Mouse (Mus musculus): ENCODE results near the gene Plekha6. TPM values are rescaled to one million over a fixed set of nuclear protein-coding genes. Genes with fewer than 3 reads are reported as not detected.

Plekha6 gene
- polyA plus RNA-seq, 1 experiment, result 0.12 TPM

GRCm38 (mm10) chr1:133244668-133245067, 80.7 kb downstream of the Plekha6 start:
- H3K4me2 ChIP-seq (ENCODE audit: low read depth), result no peak overlapping the region
- no peaks in the 10 kb centered on the region for H3K36me3 ChIP-seq (ENCODE audit: control insufficient read depth, insufficient read depth)
- H3ac ChIP-seq (ENCODE audit: control insufficient read depth, insufficient read length), result no peak overlapping the region
- TF ChIP-seq TCF3 (IDR thresholded peaks at IDR 0.05; ENCODE audit: insufficient read length, low read depth) (no peak), MYOD1 (IDR thresholded peaks at IDR 0.05; ENCODE audit: control insufficient read depth in 1 of 3, insufficient read length in 2 of 3, low read depth in 2 of 3) (no peak), TCF12 (IDR thresholded peaks at IDR 0.05; ENCODE audit: insufficient read depth, poor library complexity, severe bottlenecking) (no peak), SRF (IDR thresholded peaks at IDR 0.05; ENCODE audit: control insufficient read depth, insufficient read length, low read depth) (no peak)
- H3K79me2 ChIP-seq (ENCODE audit: control insufficient read depth, insufficient read depth), result no peaks in the 10 kb centered on the region
- peaks cover 38% of the 10 kb centered on the region for H3K27me3 ChIP-seq (ENCODE audit: control insufficient read depth, insufficient read depth, insufficient read length)
- no peak overlapping the region for H3K4me3 ChIP-seq

DNA sequence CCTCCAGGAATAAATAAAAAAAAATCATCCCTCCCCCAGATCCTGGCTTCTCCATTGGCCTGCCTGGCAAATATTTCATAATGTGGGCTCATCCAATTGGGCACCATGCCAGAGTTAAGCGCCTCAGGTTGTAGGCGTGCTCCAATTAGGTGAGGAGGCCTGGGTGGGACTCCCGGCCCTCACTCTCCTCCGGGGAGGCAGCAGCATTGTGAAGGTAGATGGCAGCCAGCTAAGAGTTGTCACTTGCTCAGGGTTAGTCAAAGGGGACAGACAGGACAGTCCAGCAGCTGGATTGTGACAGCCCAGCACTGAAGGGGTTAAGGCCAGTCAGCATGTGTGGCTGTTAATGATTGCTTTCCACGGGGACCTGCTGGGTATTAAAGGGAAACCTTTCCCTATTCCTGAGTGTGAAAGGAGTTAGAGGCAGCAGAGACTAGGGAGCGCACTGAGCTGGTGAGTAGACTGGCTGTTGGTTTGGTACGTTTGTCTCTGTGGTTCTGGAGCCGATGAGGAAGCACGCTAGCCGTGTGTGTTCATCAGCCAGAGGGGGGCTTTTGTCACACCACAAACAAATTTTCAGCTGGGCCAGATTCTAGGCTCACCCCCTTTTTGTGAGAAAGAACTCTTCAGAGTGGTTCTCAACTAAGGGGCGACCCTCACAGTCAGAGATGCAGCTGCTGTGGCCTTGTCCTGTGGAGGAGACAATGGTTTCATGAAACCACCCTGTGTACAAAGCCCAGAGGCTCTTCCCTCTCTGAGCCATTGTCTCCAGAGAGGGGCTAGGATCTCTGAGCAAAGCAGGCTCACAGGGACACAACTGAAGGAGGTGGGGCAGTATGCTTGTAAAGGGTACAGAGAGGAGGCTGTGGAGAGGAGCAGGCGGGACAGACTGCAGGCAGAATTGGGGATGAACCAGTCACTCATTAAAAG, 81.9 kb downstream of the Plekha6 start:
- Histone ChIP-seq H3K4me2 (ENCODE audit: low read depth) (no peak overlapping the region), H3K4me3 (no peak overlapping the region), H3K27me3 (ENCODE audit: control insufficient read depth, insufficient read depth, insufficient read length) (peaks cover 44% of the 10 kb centered on the region), H3K79me2 (ENCODE audit: control insufficient read depth, insufficient read depth) (no peaks in the 10 kb centered on the region), H3K36me3 (ENCODE audit: control insufficient read depth, insufficient read depth) (no peaks in the 10 kb centered on the region), H3ac (ENCODE audit: control insufficient read depth, insufficient read length) (no peak overlapping the region)
- no peak for TF ChIP-seq TCF3 (IDR thresholded peaks at IDR 0.05; ENCODE audit: insufficient read length, low read depth)
- TF ChIP-seq MYOG (IDR thresholded peaks at IDR 0.05; ENCODE audit: control insufficient read depth in 1 of 3, insufficient read depth in 1 of 3, insufficient read length in 2 of 3, low read depth in 2 of 3), result no peak
- no peak for TF ChIP-seq CEBPB (IDR thresholded peaks at IDR 0.05; ENCODE audit: insufficient read depth, poor library complexity, severe bottlenecking)
- no peak for TF ChIP-seq TCF12 (IDR thresholded peaks at IDR 0.05; ENCODE audit: insufficient read depth, poor library complexity, severe bottlenecking)
- no peak for TF ChIP-seq SRF (IDR thresholded peaks at IDR 0.05; ENCODE audit: control insufficient read depth, insufficient read length, low read depth)
- TF ChIP-seq MYOD1 (IDR thresholded peaks at IDR 0.05; ENCODE audit: control insufficient read depth in 1 of 3, insufficient read length in 2 of 3, low read depth in 2 of 3), result no peak
- no peak for TF ChIP-seq USF1 (IDR thresholded peaks at IDR 0.05; ENCODE audit: low read depth)
- no peak for TF ChIP-seq MAX (IDR thresholded peaks at IDR 0.05; ENCODE audit: low read depth)
- no peak for TF ChIP-seq E2F4 (IDR thresholded peaks at IDR 0.05; ENCODE audit: insufficient read depth)
- TF ChIP-seq POLR2AphosphoS2 (IDR thresholded peaks at IDR 0.05; ENCODE audit: insufficient read length, low read depth), result no peak
- TF ChIP-seq POLR2A (IDR thresholded peaks at IDR 0.05; ENCODE audit: insufficient read length, low read depth), result no peak
- no peak for TF ChIP-seq REST (IDR thresholded peaks at IDR 0.05; ENCODE audit: insufficient read depth, insufficient read length)

DNA sequence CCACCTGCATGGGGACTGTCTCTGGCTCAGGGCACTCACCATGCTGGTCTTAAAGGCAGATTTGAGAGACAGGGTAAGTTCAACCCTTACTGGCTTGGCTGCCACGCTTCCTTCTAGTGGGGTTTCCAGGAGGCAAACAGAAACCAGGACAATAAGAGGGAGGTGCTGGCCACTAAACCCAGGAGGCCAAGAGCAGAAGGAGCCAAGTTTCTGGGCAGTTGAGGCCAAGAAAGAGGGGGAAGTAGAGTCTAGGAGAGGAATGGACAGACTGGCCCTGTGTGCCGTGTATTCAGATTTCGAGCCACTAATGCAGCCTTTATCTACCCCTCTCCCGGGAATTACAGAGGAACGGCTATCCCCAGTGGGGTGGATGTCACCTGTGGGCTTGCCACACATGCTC, 83.2 kb downstream of the Plekha6 start:
- H3K4me2 ChIP-seq (ENCODE audit: low read depth), result no peak overlapping the region
- no peak overlapping the region for H3K4me3 ChIP-seq
- no peak overlapping the region for H3ac ChIP-seq (ENCODE audit: control insufficient read depth, insufficient read length)

DNA sequence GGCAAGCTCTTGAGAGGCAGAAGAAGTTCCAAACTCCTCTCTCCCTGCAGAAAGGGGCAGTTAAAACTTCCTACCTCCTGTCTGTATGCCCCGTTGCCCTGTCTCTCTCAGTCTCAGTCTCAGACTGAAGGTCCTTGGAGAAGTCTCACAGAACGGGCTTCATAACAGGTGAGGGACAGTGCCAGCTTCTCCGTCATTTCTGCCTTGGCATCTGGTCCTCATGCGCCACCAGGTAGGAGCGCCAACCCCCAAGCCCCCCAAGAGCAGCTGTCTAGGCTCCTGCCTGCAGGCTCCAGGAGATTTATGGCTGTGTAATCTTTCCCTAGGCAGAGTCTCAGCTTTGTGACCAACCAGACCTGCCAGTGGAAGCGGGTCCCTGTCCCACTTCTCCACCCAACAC, 86.8 kb downstream of the Plekha6 start:
- Histone ChIP-seq H3ac (ENCODE audit: control insufficient read depth, insufficient read length) (no peak overlapping the region), H3K4me2 (ENCODE audit: low read depth) (no peak overlapping the region), H3K27me3 (ENCODE audit: control insufficient read depth, insufficient read depth, insufficient read length) (peaks cover 62% of the 10 kb centered on the region), H3K4me3 (no peak overlapping the region), H3K36me3 (ENCODE audit: control insufficient read depth, insufficient read depth) (no peaks in the 10 kb centered on the region), H3K79me2 (ENCODE audit: control insufficient read depth, insufficient read depth) (no peaks in the 10 kb centered on the region)
- TF ChIP-seq CEBPB (IDR thresholded peaks at IDR 0.05; ENCODE audit: insufficient read depth, poor library complexity, severe bottlenecking) (no peak), USF1 (IDR thresholded peaks at IDR 0.05; ENCODE audit: low read depth) (no peak), POLR2AphosphoS2 (IDR thresholded peaks at IDR 0.05; ENCODE audit: insufficient read length, low read depth) (no peak), MYOG (IDR thresholded peaks at IDR 0.05; ENCODE audit: control insufficient read depth in 1 of 3, insufficient read depth in 1 of 3, insufficient read length in 2 of 3, low read depth in 2 of 3) (no peak), TCF3 (IDR thresholded peaks at IDR 0.05; ENCODE audit: insufficient read length, low read depth) (no peak), SRF (IDR thresholded peaks at IDR 0.05; ENCODE audit: control insufficient read depth, insufficient read length, low read depth) (no peak), E2F4 (IDR thresholded peaks at IDR 0.05; ENCODE audit: insufficient read depth) (no peak), MAX (IDR thresholded peaks at IDR 0.05; ENCODE audit: low read depth) (no peak), MYOD1 (IDR thresholded peaks at IDR 0.05; ENCODE audit: control insufficient read depth in 1 of 3, insufficient read length in 2 of 3, low read depth in 2 of 3) (no peak), TCF12 (IDR thresholded peaks at IDR 0.05; ENCODE audit: insufficient read depth, poor library complexity, severe bottlenecking) (no peak), POLR2A (IDR thresholded peaks at IDR 0.05; ENCODE audit: insufficient read length, low read depth) (no peak), REST (IDR thresholded peaks at IDR 0.05; ENCODE audit: insufficient read depth, insufficient read length) (no peak)

More for the DNA sequence above, 83.2 kb downstream of the Plekha6 start:
- H3K79me2 ChIP-seq (ENCODE audit: control insufficient read depth, insufficient read depth), result no peaks in the 10 kb centered on the region
- peaks cover 49% of the 10 kb centered on the region for H3K27me3 ChIP-seq (ENCODE audit: control insufficient read depth, insufficient read depth, insufficient read length)
- H3K36me3 ChIP-seq (ENCODE audit: control insufficient read depth, insufficient read depth), result no peaks in the 10 kb centered on the region
- TF ChIP-seq E2F4 (IDR thresholded peaks at IDR 0.05; ENCODE audit: insufficient read depth) (no peak), POLR2A (IDR thresholded peaks at IDR 0.05; ENCODE audit: insufficient read length, low read depth) (no peak), MYOD1 (IDR thresholded peaks at IDR 0.05; ENCODE audit: control insufficient read depth in 1 of 3, insufficient read length in 2 of 3, low read depth in 2 of 3) (no peak), REST (IDR thresholded peaks at IDR 0.05; ENCODE audit: insufficient read depth, insufficient read length) (no peak), USF1 (IDR thresholded peaks at IDR 0.05; ENCODE audit: low read depth) (no peak), CEBPB (IDR thresholded peaks at IDR 0.05; ENCODE audit: insufficient read depth, poor library complexity, severe bottlenecking) (no peak), TCF3 (IDR thresholded peaks at IDR 0.05; ENCODE audit: insufficient read length, low read depth) (no peak), MYOG (IDR thresholded peaks at IDR 0.05; ENCODE audit: control insufficient read depth in 1 of 3, insufficient read depth in 1 of 3, insufficient read length in 2 of 3, low read depth in 2 of 3) (no peak), SRF (IDR thresholded peaks at IDR 0.05; ENCODE audit: control insufficient read depth, insufficient read length, low read depth) (no peak), TCF12 (IDR thresholded peaks at IDR 0.05; ENCODE audit: insufficient read depth, poor library complexity, severe bottlenecking) (no peak), POLR2AphosphoS2 (IDR thresholded peaks at IDR 0.05; ENCODE audit: insufficient read length, low read depth) (no peak), MAX (IDR thresholded peaks at IDR 0.05; ENCODE audit: low read depth) (no peak)

Measured in myocyte (in vitro differentiated cells).